Mouse (Mus musculus) heart, embryonic 11.5 days (tissue): ENCODE measurements around the gene Fen1. TPM values are rescaled to one million over a fixed set of nuclear protein-coding genes. Genes with fewer than 3 reads are reported as not detected.

ENCODE experiments used
- ATAC-seq: fragments of 200-750 bp; cut with Nextera tagmentation; replicated peaks from 2 replicates; pipeline ENCODE4 v1.8.0; 2017; ENCODE audit warnings: moderate library complexity; ENCODE audit not compliant: insufficient number of reproducible peaks, low FRiP score, low TSS enrichment
- H3K27ac ChIP-seq: fragments of 300-500 bp; sonication (generic); 2 replicates; pipeline ENCODE4 v1.5.1; 2014; ENCODE audit warnings: mild to moderate bottlenecking, low read depth, low read length
- H3K27me3 ChIP-seq: fragments of 300-500 bp; sonication (generic); 2 replicates; pipeline ENCODE4 v1.6.1; 2014; ENCODE audit warnings: mild to moderate bottlenecking, low read length, mixed read lengths; ENCODE audit not compliant: control insufficient read depth, insufficient read depth
- H3K36me3 ChIP-seq: fragments of 300-500 bp; sonication (generic); 2 replicates; pipeline ENCODE4 v1.6.1; 2014; ENCODE audit warnings: mild to moderate bottlenecking, low read length, moderate library complexity, mixed read lengths; ENCODE audit not compliant: control insufficient read depth, insufficient read depth
- H3K4me1 ChIP-seq: fragments of 300-500 bp; sonication (generic); 2 replicates; pipeline ENCODE4 v1.6.1; 2014; ENCODE audit warnings: low read length; ENCODE audit not compliant: control insufficient read depth, insufficient read depth
- H3K4me2 ChIP-seq: fragments of 300-500 bp; sonication (generic); 2 replicates; pipeline ENCODE4 v1.6.1; 2014; ENCODE audit warnings: mild to moderate bottlenecking, moderate library complexity
- H3K4me3 ChIP-seq: fragments of 300-500 bp; sonication (generic); 2 replicates; pipeline ENCODE4 v1.5.1; 2014; ENCODE audit warnings: low read depth, low read length
- H3K9ac ChIP-seq: fragments of 300-500 bp; sonication (generic); 2 replicates; pipeline ENCODE4 v1.6.1; 2014; ENCODE audit warnings: mild to moderate bottlenecking, low read depth, low read length, moderate library complexity
- H3K9me3 ChIP-seq: fragments of 300-500 bp; sonication (generic); replicated peaks from 2 replicates; pipeline ENCODE4 v1.6.1; 2016; ENCODE audit warnings: low read length; ENCODE audit not compliant: control insufficient read depth
- WGBS: fragments of 180-500 bp; shearing (Covaris S2); extraction: QIAGEN DNeasy Blood & Tissue Kit; methylation state at CpG from one replicate; pipeline ENCODE4 v1.1.7; 2014; ENCODE audit not compliant: insufficient replicate concordance; 5-methylcytosine and 5-hydroxymethylcytosine counted together
- microRNA-seq: library from miRNA; unstranded; fragments of <30 nt; microRNA quantifications from one replicate; pipeline ENCODE4, GENCODE M21; 2016; ENCODE audit warnings: borderline number of aligned reads
- polyA plus RNA-seq: library from polyadenylated mRNA; unstranded; fragments of >200 nt; fragmentation: Nextera tagmentation; extraction: Ambion mirVana; gene quantifications from 2 replicates; pipeline ENCODE4 v1.2.1, GENCODE M21; 2014

Gene Fen1
- polyA plus RNA-seq, 1 experiment from 2014 or later: 59.3 TPM

- ATAC-seq: no peak
- Histone ChIP-seq H3K4me3 (no peak overlapping the region), H3K9me3 (no peaks in the 10 kb centered on the region), H3K9ac (no peak overlapping the region), H3K27me3 (no peaks in the 10 kb centered on the region), H3K36me3 (no peaks in the 10 kb centered on the region), H3K27ac (no peak overlapping the region), H3K4me1 (no peaks in the 10 kb centered on the region), H3K4me2 (no peak overlapping the region)
- WGBS: 58% methylated on average over 3 of the region's 3 CpGs
Observed at GRCm38 (mm10) chr19:10149189-10149588, 54.8 kb downstream of the Fen1 start.

Small RNA genes lying within 50 kb of the gene (microRNA-seq; reads per million reads assigned to microRNA genes)
- gene Mir6993: 0.27 reads per million

Other genes starting within 250 kb of the Fen1 start
- 1,994 and 2,294 TPM in 2 replicates for gene Fth1, start 223.6 kb downstream of the Fen1 start, polyA plus RNA-seq
- gene Best1, start 202.5 kb downstream of the Fen1 start, polyA plus RNA-seq: 0.10 and 0.41 TPM in 2 replicates
- gene Rab3il1, start 202.5 kb downstream of the Fen1 start, polyA plus RNA-seq: 50.8 and 54.0 TPM in 2 replicates
- gene Fads3, start 162.6 kb downstream of the Fen1 start, polyA plus RNA-seq: 15.8 and 17.9 TPM in 2 replicates
- gene Fads2, start 102.4 kb downstream of the Fen1 start, polyA plus RNA-seq: 27.1 and 31.1 TPM in 2 replicates
- gene Fads1, start 21.3 kb downstream of the Fen1 start, polyA plus RNA-seq: 64.6 and 65.8 TPM in 2 replicates
- 412 and 418 TPM in 2 replicates for gene Tmem258, start 155 bp downstream of the Fen1 start, polyA plus RNA-seq
- 22.7 and 23.0 TPM in 2 replicates for gene Myrf, start 36.6 kb upstream of the Fen1 start, polyA plus RNA-seq
- 0.66 and 0.79 TPM in 2 replicates for gene Dagla, start 100.7 kb upstream of the Fen1 start, polyA plus RNA-seq
- gene Syt7, start 184.9 kb upstream of the Fen1 start, polyA plus RNA-seq: 1.2 and 2.0 TPM in 2 replicates